Mouse (Mus musculus): ENCODE measurements at regions not wholly inside any gene's neighbourhood (a gene's known extent, or its start where the extent isn't known, plus 50 kb on each side); places are given as distances from the start of the nearest gene placed in this dataset.

GRCm38 (mm10) chr1:143265216-143265615, 375.2 kb upstream of the B3galt2 start:
- Histone ChIP-seq H3K4me1 (replicated peaks; ENCODE audit: control insufficient read depth, insufficient read depth, low read length) (no peaks in the 10 kb centered on the region), H3K27ac (ENCODE audit: control insufficient read depth, insufficient read depth, low read length) (no peak overlapping the region), H3K27me3 (ENCODE audit: control insufficient read depth, insufficient read depth, low read length) (no peaks in the 10 kb centered on the region), H3K36me3 (ENCODE audit: control insufficient read depth, insufficient read depth, low read length) (no peaks in the 10 kb centered on the region), H3K4me3 (ENCODE audit: control insufficient read depth, insufficient read depth, low read length) (no peak overlapping the region)
- no peak for TF ChIP-seq POLR2A (IDR thresholded peaks at IDR 0.05; ENCODE audit: control insufficient read depth, extremely low read depth, insufficient read depth, low read length, poor library complexity)
- WGBS = 92% methylated on average over 4 of the region's 4 CpGs
- DNase-seq = no peak

GRCm38 (mm10) chr1:143286274-143286967, 354.0 kb upstream of the B3galt2 start:
- no peak overlapping the region for H3K4me3 ChIP-seq (ENCODE audit: control insufficient read depth, insufficient read depth, low read length)
- no peak for DNase-seq
- H3K27me3 ChIP-seq (ENCODE audit: control insufficient read depth, insufficient read depth, low read length) = no peaks in the 10 kb centered on the region
- H3K4me1 ChIP-seq (replicated peaks; ENCODE audit: control insufficient read depth, insufficient read depth, low read length) = no peaks in the 10 kb centered on the region
- H3K36me3 ChIP-seq (ENCODE audit: control insufficient read depth, insufficient read depth, low read length) = no peaks in the 10 kb centered on the region
- H3K27ac ChIP-seq (ENCODE audit: control insufficient read depth, insufficient read depth, low read length) = no peak overlapping the region
- no peak for TF ChIP-seq CTCF (IDR thresholded peaks at IDR 0.05; ENCODE audit: borderline replicate concordance, control insufficient read depth, extremely low read depth, insufficient read depth, low read length, poor library complexity)
- no peak for TF ChIP-seq POLR2A (IDR thresholded peaks at IDR 0.05; ENCODE audit: control insufficient read depth, extremely low read depth, insufficient read depth, low read length, poor library complexity)
- WGBS = 98% methylated on average over 3 of the region's 3 CpGs

GRCm38 (mm10) chr1:143287448-143287847, 353.0 kb upstream of the B3galt2 start:
- no peak for TF ChIP-seq POLR2A (IDR thresholded peaks at IDR 0.05; ENCODE audit: control insufficient read depth, extremely low read depth, insufficient read depth, low read length, poor library complexity)
- Histone ChIP-seq H3K27me3 (ENCODE audit: control insufficient read depth, insufficient read depth, low read length) (no peaks in the 10 kb centered on the region), H3K4me3 (ENCODE audit: control insufficient read depth, insufficient read depth, low read length) (no peak overlapping the region), H3K27ac (ENCODE audit: control insufficient read depth, insufficient read depth, low read length) (no peak overlapping the region), H3K36me3 (ENCODE audit: control insufficient read depth, insufficient read depth, low read length) (no peaks in the 10 kb centered on the region), H3K4me1 (replicated peaks; ENCODE audit: control insufficient read depth, insufficient read depth, low read length) (no peaks in the 10 kb centered on the region)
- WGBS = 88% methylated on average over 2 of the region's 2 CpGs
- no peak for DNase-seq

- DNase-seq = no peak
- Histone ChIP-seq H3K36me3 (ENCODE audit: control insufficient read depth, insufficient read depth, low read length) (no peaks in the 10 kb centered on the region), H3K27ac (ENCODE audit: control insufficient read depth, insufficient read depth, low read length) (no peak overlapping the region), H3K4me1 (replicated peaks; ENCODE audit: control insufficient read depth, insufficient read depth, low read length) (no peaks in the 10 kb centered on the region), H3K27me3 (ENCODE audit: control insufficient read depth, insufficient read depth, low read length) (no peaks in the 10 kb centered on the region), H3K4me3 (ENCODE audit: control insufficient read depth, insufficient read depth, low read length) (no peak overlapping the region)
- TF ChIP-seq POLR2A (IDR thresholded peaks at IDR 0.05; ENCODE audit: control insufficient read depth, extremely low read depth, insufficient read depth, low read length, poor library complexity) = no peak
- TF ChIP-seq CTCF (IDR thresholded peaks at IDR 0.05; ENCODE audit: borderline replicate concordance, control insufficient read depth, extremely low read depth, insufficient read depth, low read length, poor library complexity) = no peak
- WGBS = 90% methylated on average over 5 of the region's 5 CpGs
Observed at GRCm38 (mm10) chr1:143296555-143296954, 343.9 kb upstream of the B3galt2 start.

- Histone ChIP-seq H3K4me3 (ENCODE audit: control insufficient read depth, insufficient read depth, low read length) (no peak overlapping the region), H3K27ac (ENCODE audit: control insufficient read depth, insufficient read depth, low read length) (no peak overlapping the region), H3K27me3 (ENCODE audit: control insufficient read depth, insufficient read depth, low read length) (no peaks in the 10 kb centered on the region), H3K36me3 (ENCODE audit: control insufficient read depth, insufficient read depth, low read length) (no peaks in the 10 kb centered on the region), H3K4me1 (replicated peaks; ENCODE audit: control insufficient read depth, insufficient read depth, low read length) (no peaks in the 10 kb centered on the region)
- no peak for DNase-seq
- 44% methylated on average over 3 of the region's 3 CpGs for WGBS
- TF ChIP-seq CTCF (IDR thresholded peaks at IDR 0.05; ENCODE audit: borderline replicate concordance, control insufficient read depth, extremely low read depth, insufficient read depth, low read length, poor library complexity) = no peak
Observed at GRCm38 (mm10) chr1:143307379-143307778, 333.1 kb upstream of the B3galt2 start.

- Histone ChIP-seq H3K4me1 (replicated peaks; ENCODE audit: control insufficient read depth, insufficient read depth, low read length) (no peaks in the 10 kb centered on the region), H3K27ac (ENCODE audit: control insufficient read depth, insufficient read depth, low read length) (no peak overlapping the region), H3K4me3 (ENCODE audit: control insufficient read depth, insufficient read depth, low read length) (no peak overlapping the region), H3K27me3 (ENCODE audit: control insufficient read depth, insufficient read depth, low read length) (no peaks in the 10 kb centered on the region), H3K36me3 (ENCODE audit: control insufficient read depth, insufficient read depth, low read length) (no peaks in the 10 kb centered on the region)
- WGBS = 84% methylated on average over 12 of the region's 12 CpGs
- DNase-seq = no peak
- TF ChIP-seq POLR2A (IDR thresholded peaks at IDR 0.05; ENCODE audit: control insufficient read depth, extremely low read depth, insufficient read depth, low read length, poor library complexity) (no peak), CTCF (IDR thresholded peaks at IDR 0.05; ENCODE audit: borderline replicate concordance, control insufficient read depth, extremely low read depth, insufficient read depth, low read length, poor library complexity) (no peak)
Observed at GRCm38 (mm10) chr1:143318381-143318780, 322.1 kb upstream of the B3galt2 start.

- no peaks in the 10 kb centered on the region for H3K27me3 ChIP-seq (ENCODE audit: control insufficient read depth, insufficient read depth, low read length)
- no peak for DNase-seq
- 10% methylated on average over 7 of the region's 7 CpGs for WGBS
- TF ChIP-seq CTCF (IDR thresholded peaks at IDR 0.05; ENCODE audit: borderline replicate concordance, control insufficient read depth, extremely low read depth, insufficient read depth, low read length, poor library complexity) (no peak), POLR2A (IDR thresholded peaks at IDR 0.05; ENCODE audit: control insufficient read depth, extremely low read depth, insufficient read depth, low read length, poor library complexity) (no peak)
- no peaks in the 10 kb centered on the region for H3K36me3 ChIP-seq (ENCODE audit: control insufficient read depth, insufficient read depth, low read length)
- no peak overlapping the region for H3K4me3 ChIP-seq (ENCODE audit: control insufficient read depth, insufficient read depth, low read length)
- H3K27ac ChIP-seq (ENCODE audit: control insufficient read depth, insufficient read depth, low read length) = no peak overlapping the region
- H3K4me1 ChIP-seq (replicated peaks; ENCODE audit: control insufficient read depth, insufficient read depth, low read length) = no peaks in the 10 kb centered on the region
Observed at GRCm38 (mm10) chr1:143319568-143319967, 320.9 kb upstream of the B3galt2 start.
